Mouse (Mus musculus) embryonic facial prominence, embryonic 12.5 days (tissue): Measurements from ENCODE around the gene Stau1. TPM values are rescaled to one million over a fixed set of nuclear protein-coding genes. Genes with fewer than 3 reads are reported as not detected.
"Not testable (repeated sequence)": the region's sequence is repeated elsewhere in the genome, so short reads cannot be mapped to it uniquely, and the experiment has no call there.

Source experiments
- ATAC-seq: fragments of 200-750 bp; cut with Nextera tagmentation; 2 replicates; pipeline ENCODE4 v1.8.0; 2017; ENCODE audit not compliant: insufficient number of reproducible peaks, insufficient read depth, low FRiP score, low TSS enrichment
- H3K27ac ChIP-seq: fragments of 300-500 bp; sonication (generic); 2 replicates; pipeline ENCODE4 v1.5.1; 2016; ENCODE audit warnings: mild to moderate bottlenecking
- H3K27me3 ChIP-seq: fragments of 300-500 bp; sonication (generic); 2 replicates; pipeline ENCODE4 v1.6.1; 2016; ENCODE audit warnings: mild to moderate bottlenecking, moderate library complexity
- H3K36me3 ChIP-seq: fragments of 300-500 bp; sonication (generic); 2 replicates; pipeline ENCODE4 v1.6.1; 2016; ENCODE audit warnings: mild to moderate bottlenecking
- H3K4me1 ChIP-seq: fragments of 300-500 bp; sonication (generic); 2 replicates; pipeline ENCODE4 v1.6.1; 2016
- H3K4me2 ChIP-seq: fragments of 300-500 bp; sonication (generic); replicated peaks from 2 replicates; pipeline ENCODE4 v1.6.1; 2016; ENCODE audit warnings: mild to moderate bottlenecking, moderate library complexity
- H3K4me3 ChIP-seq: fragments of 300-500 bp; sonication (generic); 2 replicates; pipeline ENCODE4 v1.5.1; 2016; ENCODE audit warnings: mild to moderate bottlenecking
- H3K9ac ChIP-seq: fragments of 300-500 bp; sonication (generic); 2 replicates; pipeline ENCODE4 v1.6.1; 2016; ENCODE audit warnings: mild to moderate bottlenecking, moderate library complexity
- H3K9me3 ChIP-seq: fragments of 300-500 bp; sonication (generic); 2 replicates; pipeline ENCODE4 v1.6.1; 2016; ENCODE audit warnings: mild to moderate bottlenecking, moderate library complexity
- WGBS: fragments of 180-500 bp; shearing (Covaris S2); methylation state at CpG from one replicate; pipeline ENCODE4 v1.1.7; 2016; 5-methylcytosine and 5-hydroxymethylcytosine counted together
- polyA plus RNA-seq: library from polyadenylated mRNA; unstranded; fragments of >200 nt; fragmentation: Nextera tagmentation; extraction: Ambion mirVana; gene quantifications from 2 replicates; pipeline ENCODE4 v1.2.1, GENCODE M21; 2016

Gene Stau1
- polyA plus RNA-seq, 1 experiment from 2014 or later: 112 TPM

- WGBS: 82% methylated on average over 3 of the region's 3 CpGs
- H3K4me1 ChIP-seq: peaks cover under 1% of the 10 kb centered on the region; the same call in 1 of the 2 replicates
- no peaks in the 10 kb centered on the region; the same call in 1 of the 2 replicates for H3K27me3 ChIP-seq
- no peak overlapping the region for H3K9ac ChIP-seq
- no peak overlapping the region for H3K4me2 ChIP-seq
- no peak overlapping the region for H3K27ac ChIP-seq
- no peak for ATAC-seq
- H3K4me3 ChIP-seq: no peak overlapping the region
- no peaks in the 10 kb centered on the region for H3K9me3 ChIP-seq
- H3K36me3 ChIP-seq: no peaks in the 10 kb centered on the region
Observed at GRCm38 (mm10) chr2:167010546-167010945, 14.4 kb upstream of the Stau1 start.

DNA sequence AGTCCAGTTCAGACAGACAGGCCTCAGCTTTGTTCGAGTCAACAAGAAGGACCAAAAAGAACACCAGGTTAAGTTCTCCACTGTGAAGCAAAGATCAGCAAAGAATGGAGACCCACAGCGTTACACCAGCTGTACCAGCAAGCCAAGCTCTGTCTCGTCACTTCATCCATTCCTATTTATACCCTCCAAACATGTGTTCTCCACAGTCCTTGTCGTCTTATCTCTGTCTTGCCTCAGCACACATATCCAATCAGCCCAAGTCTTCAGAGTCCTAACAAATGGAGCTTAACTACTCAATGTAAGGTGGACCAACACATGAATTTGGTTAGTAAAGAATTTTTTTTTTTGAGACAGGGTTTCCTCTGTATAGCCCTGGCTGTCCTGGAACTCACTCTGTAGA lies 13.4 kb upstream of the Stau1 start:
- WGBS: 73% methylated on average over 4 of the region's 4 CpGs
- no peaks in the 10 kb centered on the region for H3K9me3 ChIP-seq
- ATAC-seq: no peak

GRCm38 (mm10) chr2:167007565-167007964 lies 11.5 kb upstream of the Stau1 start:
- not testable (repeated sequence) for H3K9me3 ChIP-seq, H3K36me3 ChIP-seq, H3K4me1 ChIP-seq, H3K27ac ChIP-seq, H3K27me3 ChIP-seq, ATAC-seq, H3K4me2 ChIP-seq, H3K4me3 ChIP-seq, H3K9ac ChIP-seq
- 78% methylated on average over 4 of the region's 4 CpGs for WGBS

More for the DNA sequence above, 13.4 kb upstream of the Stau1 start:
- Histone ChIP-seq H3K27me3 (no peaks in the 10 kb centered on the region; the same call in 1 of the 2 replicates), H3K4me1 (no peaks in the 10 kb centered on the region), H3K36me3 (no peaks in the 10 kb centered on the region), H3K27ac (no peak overlapping the region), H3K4me3 (no peak overlapping the region), H3K9ac (no peak overlapping the region), H3K4me2 (no peak overlapping the region)

DNA sequence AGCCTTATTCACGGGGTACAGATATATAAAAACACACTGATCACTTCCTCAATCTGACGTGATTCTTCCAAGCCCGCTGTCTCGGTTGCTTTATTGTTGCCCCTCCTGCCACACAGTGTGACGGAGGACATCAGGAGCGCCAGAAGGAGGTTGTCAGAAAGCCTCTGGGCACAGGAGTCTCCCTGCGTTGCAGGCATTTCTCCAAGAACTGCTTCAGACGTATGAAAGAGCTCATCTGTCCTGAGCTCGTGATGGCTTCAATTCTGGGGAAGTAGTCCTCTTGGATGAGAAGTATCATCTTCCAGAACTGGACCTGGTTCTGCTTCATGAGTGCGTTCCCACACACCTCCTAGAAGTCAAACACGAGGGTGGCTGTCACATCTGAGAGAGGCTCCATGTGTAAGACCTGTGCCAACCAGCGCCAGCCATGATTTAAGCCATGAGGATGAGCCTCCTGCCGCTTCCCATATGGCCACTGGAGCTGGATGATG lies 10.9 kb upstream of the Stau1 start:
- no peaks in the 10 kb centered on the region for H3K9me3 ChIP-seq
- no peak overlapping the region for H3K4me3 ChIP-seq
- H3K27ac ChIP-seq: no peak overlapping the region
- ATAC-seq: no peak
- no peaks in the 10 kb centered on the region; the same call in 1 of the 2 replicates for H3K27me3 ChIP-seq
- H3K36me3 ChIP-seq: no peaks in the 10 kb centered on the region
- H3K4me1 ChIP-seq: no peaks in the 10 kb centered on the region
- no peak overlapping the region for H3K4me2 ChIP-seq
- 73% methylated on average over 13 of the region's 13 CpGs for WGBS
- H3K9ac ChIP-seq: no peak overlapping the region

DNA sequence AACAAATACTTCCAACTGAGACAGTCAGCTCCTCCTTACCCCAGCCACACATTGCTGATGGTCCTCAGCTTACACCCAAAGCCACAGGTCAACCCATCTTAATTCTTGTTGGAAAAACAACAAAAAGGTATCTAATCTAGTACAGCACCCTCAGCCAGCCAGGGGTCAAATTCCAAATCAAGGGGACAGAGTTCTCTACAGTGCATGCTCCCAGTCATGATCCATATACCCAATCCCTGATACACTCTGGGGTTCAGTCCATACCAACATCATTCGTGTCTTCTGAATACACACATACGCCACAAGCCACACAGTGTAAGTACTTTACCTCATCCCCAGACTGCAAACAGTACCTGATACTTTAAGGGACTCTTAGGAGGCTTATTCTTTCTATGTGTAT lies 10.3 kb upstream of the Stau1 start:
- no peak for ATAC-seq
- no peak overlapping the region for H3K9ac ChIP-seq
- no peak overlapping the region for H3K27ac ChIP-seq
- no peaks in the 10 kb centered on the region; the same call in 1 of the 2 replicates for H3K27me3 ChIP-seq
- H3K4me2 ChIP-seq: no peak overlapping the region
- no peaks in the 10 kb centered on the region for H3K4me1 ChIP-seq
- 88% methylated on average over 2 of the region's 2 CpGs for WGBS
- no peaks in the 10 kb centered on the region for H3K36me3 ChIP-seq
- no peak overlapping the region for H3K4me3 ChIP-seq
- no peaks in the 10 kb centered on the region for H3K9me3 ChIP-seq

DNA sequence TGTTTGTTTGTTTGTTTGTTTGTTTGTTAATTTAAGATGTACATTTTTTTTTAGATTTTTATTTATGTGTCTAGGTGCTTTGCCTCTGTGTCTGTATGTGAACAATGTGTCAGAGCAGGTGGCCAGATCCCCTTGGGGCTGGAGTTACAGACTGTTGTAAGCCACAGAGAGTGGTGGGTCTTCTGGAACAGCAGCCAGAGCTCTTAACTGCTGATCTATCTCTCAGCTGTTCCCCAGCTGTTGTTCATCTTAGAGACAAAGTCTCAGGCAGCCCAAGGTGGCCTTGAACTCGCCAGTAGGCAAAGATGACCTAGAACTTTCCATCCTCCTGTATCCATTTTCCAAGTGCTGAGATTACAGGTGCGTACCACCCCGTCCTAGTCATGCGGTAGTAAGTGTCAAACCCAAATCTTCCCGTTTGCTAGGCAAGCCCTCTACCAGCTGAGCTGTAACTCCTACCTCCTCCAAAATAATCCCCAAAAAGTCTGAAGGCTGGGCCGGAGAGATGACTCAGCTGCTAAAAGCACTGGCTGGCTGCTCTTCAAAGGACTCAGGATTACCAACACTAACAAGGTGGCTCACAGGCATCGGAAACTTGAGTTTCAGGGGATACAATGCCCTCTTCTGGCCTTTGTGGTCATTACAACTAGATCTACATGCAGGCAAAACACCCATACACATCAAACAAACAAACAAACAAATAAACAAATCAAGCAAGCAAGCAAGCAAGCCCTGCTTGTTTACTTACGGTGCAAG lies 8.2 kb upstream of the Stau1 start:
- no peak for ATAC-seq
- H3K4me3 ChIP-seq: no peak overlapping the region
- no peak overlapping the region for H3K4me2 ChIP-seq
- no peak overlapping the region for H3K27ac ChIP-seq
- no peaks in the 10 kb centered on the region; the same call in 1 of the 2 replicates for H3K27me3 ChIP-seq
- no peaks in the 10 kb centered on the region for H3K36me3 ChIP-seq
- H3K9ac ChIP-seq: no peak overlapping the region
- WGBS: 48% methylated on average over 8 of the region's 8 CpGs
- no peaks in the 10 kb centered on the region for H3K9me3 ChIP-seq
- H3K4me1 ChIP-seq: no peaks in the 10 kb centered on the region

DNA sequence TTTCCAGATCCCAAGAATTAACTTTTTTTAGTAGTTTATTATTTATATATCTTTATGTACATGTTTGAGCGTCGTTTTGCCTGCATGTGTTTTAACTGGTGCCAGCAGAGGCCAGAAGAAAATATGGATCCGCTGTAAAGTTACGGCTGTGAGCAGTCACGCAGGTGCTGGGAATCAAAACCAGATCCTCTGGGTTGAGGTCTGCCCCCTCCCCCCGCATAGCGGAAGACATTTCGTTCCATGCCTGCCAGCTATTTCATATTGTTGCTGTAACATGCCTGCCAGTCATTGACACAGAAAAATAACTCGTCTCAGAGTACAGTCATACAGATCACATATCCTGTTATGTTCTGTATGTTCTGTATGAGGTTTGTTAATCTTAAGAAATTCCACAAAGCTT lies 5.4 kb upstream of the Stau1 start:
- no peaks in the 10 kb centered on the region for H3K36me3 ChIP-seq
- no peak overlapping the region for H3K27ac ChIP-seq
- no peaks in the 10 kb centered on the region for H3K9me3 ChIP-seq
- ATAC-seq: no peak
- no peaks in the 10 kb centered on the region; the same call in 1 of the 2 replicates for H3K27me3 ChIP-seq
- H3K9ac ChIP-seq: no peak overlapping the region
- H3K4me2 ChIP-seq: no peak overlapping the region
- H3K4me3 ChIP-seq: no peak overlapping the region
- H3K4me1 ChIP-seq: no peaks in the 10 kb centered on the region
- WGBS: 47% methylated on average over 9 of the region's 9 CpGs

GRCm38 (mm10) chr2:166996533-166996894 lies 415 bp upstream of the Stau1 start:
- Histone ChIP-seq H3K36me3 (no peaks in the 10 kb centered on the region), H3K27me3 (no peaks in the 10 kb centered on the region), H3K27ac (peak overlapping the region; percentile 99), H3K9ac (peak overlapping the region; percentile 97), H3K4me3 (peak overlapping the region; percentile 92), H3K4me1 (peaks cover 30% of the 10 kb centered on the region), H3K4me2 (peak overlapping the region; percentile 88), H3K9me3 (no peaks in the 10 kb centered on the region)
- ATAC-seq: no peak
- WGBS: 41% methylated on average over 8 of the region's 8 CpGs

- Histone ChIP-seq H3K9ac (peak overlapping the region; percentile 97), H3K36me3 (no peaks in the 10 kb centered on the region), H3K4me1 (peaks cover 39% of the 10 kb centered on the region), H3K4me2 (peak overlapping the region; percentile 88), H3K27me3 (no peaks in the 10 kb centered on the region), H3K27ac (peak overlapping the region; percentile 99), H3K4me3 (peak overlapping the region; percentile 92), H3K9me3 (no peaks in the 10 kb centered on the region)
- no peak for ATAC-seq
- 3% methylated on average over 28 of the region's 28 CpGs for WGBS
Observed at GRCm38 (mm10) chr2:166995021-166995795, 891 bp downstream of the Stau1 start.

DNA sequence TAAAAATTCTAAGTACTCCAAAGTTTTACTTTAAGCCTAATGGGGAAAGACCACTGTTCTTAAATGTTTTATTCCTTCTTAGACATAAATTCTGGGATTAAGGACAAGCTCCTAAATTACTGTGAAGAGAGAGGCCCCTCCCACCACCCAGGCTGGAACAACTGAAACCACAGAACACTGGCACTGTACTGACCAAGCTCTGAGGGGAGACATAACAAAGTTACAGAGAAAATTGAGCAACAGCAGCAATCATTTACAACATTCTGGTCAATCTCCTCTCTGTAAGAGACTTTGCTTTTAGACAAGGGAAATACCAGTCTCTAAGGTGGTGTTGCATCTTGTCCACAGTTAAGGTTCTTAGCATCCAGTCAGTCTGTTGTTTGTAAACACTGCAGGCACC lies 4.2 kb downstream of the Stau1 start:
- Histone ChIP-seq H3K27ac (0 out of 2 replicates have a peak overlapping the region, but pooled peaks have one; percentile 13), H3K9ac (no peak overlapping the region), H3K27me3 (no peaks in the 10 kb centered on the region), H3K9me3 (no peaks in the 10 kb centered on the region), H3K36me3 (no peaks in the 10 kb centered on the region), H3K4me1 (peaks cover 39% of the 10 kb centered on the region), H3K4me2 (no peak overlapping the region), H3K4me3 (no peak overlapping the region)
- no peak for ATAC-seq

- H3K9me3 ChIP-seq: no peaks in the 10 kb centered on the region
- H3K36me3 ChIP-seq: no peaks in the 10 kb centered on the region
- H3K9ac ChIP-seq: no peak overlapping the region
- ATAC-seq: no peak
- H3K27me3 ChIP-seq: no peaks in the 10 kb centered on the region
- WGBS: 79% methylated on average over 7 of the region's 7 CpGs
- no peak overlapping the region for H3K4me3 ChIP-seq
- no peak overlapping the region for H3K4me2 ChIP-seq
- peaks cover 39% of the 10 kb centered on the region for H3K4me1 ChIP-seq
- no peak overlapping the region for H3K27ac ChIP-seq
Observed at GRCm38 (mm10) chr2:166990861-166991260, 5.2 kb downstream of the Stau1 start.
